Mouse (Mus musculus): ENCODE data around the gene Gm30302.
"Not testable (repeated sequence)": the region's sequence is repeated elsewhere in the genome, so short reads cannot be mapped to it uniquely, and the experiment has no call there.

The Gm30302 gene

DNA sequence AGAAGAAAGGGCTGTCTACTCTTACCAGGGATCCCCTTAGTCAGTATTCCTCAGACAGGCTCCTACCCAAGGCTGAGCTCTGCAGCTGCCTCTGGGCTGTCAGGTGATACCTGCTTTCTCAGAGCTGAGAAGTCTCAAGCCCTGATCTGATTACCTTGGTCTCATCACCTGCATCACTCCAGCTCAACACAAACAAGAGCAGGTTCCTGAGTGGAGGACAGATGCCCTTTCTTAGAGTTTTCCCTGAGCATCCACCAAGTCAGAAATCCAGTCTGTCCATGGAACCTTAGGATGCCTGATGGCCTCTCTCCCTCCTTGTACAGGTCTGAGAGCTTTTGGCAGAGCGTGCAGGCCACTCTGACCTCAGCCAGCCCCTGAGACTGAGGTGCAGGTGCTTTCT lies at the start of gene Gm30302:
Gm30302 (minus strand) TSS at position 101 of the 400 bp plus-strand sequence.
- no peak for DNase-seq (ENCODE audit: low spot score)

DNA sequence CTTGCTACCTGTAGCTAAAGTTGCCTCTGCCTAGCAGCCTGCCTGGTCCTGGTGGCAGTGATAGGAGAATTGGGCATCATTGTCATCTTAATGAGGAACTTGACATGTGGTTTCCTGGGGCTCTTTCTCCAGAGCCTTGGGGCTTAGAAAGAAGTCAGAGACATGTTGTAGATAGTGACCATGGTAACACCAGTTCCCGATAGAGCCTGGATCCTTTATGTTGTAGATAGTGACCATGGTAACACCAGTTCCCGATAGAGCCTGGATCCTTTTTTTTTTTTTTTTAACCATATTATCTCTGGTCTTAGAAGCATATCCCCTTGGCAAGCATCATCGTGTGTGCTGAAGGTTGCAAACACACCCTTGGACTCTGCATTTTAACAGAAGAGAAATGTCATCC lies 48.0 kb upstream of the Gm30302 start:
- DNase-seq (ENCODE audit: low spot score), result no peak

DNA sequence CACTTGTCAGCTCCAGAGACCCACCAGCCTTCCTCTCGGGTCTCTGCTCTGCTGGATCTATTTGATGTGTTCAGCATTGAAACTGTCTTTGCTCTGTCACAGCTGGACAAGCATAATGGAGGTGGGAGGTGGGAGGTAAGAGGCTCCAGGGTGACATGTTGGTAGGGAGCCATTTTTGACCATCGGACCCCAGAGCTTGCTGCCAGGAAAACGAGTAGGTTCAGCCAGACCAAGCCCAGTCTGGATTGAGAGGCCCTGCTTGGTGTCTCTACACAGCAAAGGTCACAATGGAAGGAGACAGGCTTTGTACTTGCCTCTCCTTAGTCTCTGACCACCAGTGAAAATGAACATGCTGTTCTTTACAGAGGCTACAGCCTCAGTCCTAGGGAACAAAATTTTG lies 47.3 kb upstream of the Gm30302 start:
- DNase-seq (ENCODE audit: low spot score), result no peak

DNA sequence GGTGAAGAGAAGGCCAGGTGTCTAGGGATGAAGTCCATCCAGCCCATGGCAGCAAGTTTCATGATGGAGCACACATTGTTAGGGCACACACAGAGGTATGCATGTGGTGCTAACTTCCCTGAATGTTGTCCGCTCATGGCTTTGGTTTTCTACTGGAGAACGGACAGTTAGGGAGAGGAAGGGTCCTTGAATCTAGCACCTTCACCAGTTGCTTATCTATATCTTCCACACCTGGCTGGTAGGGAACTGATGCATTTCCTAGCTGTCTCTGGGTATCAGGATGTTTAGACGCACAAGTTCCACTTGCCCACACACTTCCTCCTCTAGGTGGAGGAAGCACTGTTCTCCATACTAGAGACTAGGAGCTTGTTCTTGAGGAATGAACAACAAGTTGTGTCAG lies 46.9 kb upstream of the Gm30302 start:
- DNase-seq (ENCODE audit: low spot score), result no peak

DNA sequence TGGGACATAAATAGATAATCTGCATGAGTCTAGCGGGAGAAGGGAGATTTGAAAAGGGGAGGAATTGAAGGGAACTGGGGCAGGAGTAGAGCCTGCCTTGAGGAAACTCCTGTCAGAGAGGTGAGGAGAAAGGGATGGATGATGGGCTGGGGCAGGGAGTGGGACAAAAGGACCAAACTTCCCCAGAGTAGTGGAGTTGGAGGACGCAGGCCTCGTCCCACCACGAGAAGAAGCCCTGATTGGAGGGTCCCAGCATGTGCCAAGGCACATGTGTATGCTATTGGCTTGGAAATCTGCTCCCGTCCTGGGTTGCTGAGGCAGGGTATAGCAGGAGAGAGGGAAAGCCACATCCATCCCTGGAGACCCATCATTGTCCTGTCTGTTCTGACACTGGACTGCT lies 45.3 kb upstream of the Gm30302 start:
- DNase-seq (ENCODE audit: low spot score), result no peak

DNA sequence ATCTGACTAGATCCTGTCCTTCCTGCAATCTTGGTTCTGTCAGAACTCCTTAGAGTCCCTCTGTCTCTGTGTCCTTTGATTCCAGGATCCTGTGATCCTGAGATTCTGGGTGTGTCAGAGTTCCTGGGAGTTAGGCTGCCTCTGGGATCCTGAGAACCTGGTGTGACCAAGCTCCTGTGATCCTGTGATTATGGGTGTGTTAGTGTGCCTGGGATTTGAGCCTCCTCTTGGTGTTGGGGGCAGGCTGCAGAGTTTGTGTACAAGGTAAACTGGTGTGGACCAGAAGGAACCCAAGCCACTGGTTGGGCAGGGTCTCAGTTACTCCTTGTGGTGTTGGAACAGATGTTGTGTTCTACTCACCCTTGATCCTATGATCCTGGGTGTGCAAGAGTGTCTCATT lies 42.4 kb upstream of the Gm30302 start:
- DNase-seq (ENCODE audit: low spot score), result no peak

DNA sequence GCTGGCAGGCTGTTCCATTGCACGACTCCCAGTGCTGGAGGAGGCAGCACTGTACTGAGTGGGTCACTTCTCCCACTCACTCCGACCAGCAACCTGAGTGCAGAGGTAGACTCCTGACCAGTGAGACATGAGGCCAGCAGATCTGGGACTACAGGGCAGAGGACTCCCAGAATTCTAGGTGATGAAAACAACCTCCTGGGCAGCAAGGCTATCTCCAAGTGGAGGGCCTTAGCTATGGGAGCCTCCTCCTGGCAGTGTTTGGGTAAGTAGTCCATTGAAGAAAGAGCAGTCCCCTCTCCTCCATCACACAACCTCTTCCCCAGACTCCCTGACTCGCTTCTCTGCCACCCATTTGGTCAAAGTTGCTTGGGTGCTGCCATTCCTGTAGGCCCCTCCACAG lies 31.6 kb upstream of the Gm30302 start:
- no peak for DNase-seq (ENCODE audit: low spot score)

DNA sequence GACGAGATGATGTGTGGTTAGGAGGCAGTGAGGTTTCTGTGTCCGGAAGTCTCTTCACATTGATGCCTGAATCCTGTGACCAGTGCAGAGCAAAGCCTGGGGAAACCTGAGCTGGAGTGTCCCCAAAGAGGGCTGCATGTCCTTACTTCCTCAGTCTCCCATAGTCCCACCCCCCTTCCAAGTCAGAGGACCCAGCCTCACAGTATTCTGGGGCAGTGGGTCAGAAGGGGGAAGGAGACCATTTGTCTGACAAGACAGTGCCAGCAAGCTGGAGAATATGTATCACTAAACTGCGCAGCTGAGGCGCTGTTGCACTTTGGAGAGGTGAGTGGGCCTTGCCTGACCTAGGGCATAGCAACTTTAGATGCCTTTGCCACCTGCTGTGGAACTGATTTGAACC lies 26.5 kb upstream of the Gm30302 start:
- no peak for DNase-seq (ENCODE audit: low spot score)

DNA sequence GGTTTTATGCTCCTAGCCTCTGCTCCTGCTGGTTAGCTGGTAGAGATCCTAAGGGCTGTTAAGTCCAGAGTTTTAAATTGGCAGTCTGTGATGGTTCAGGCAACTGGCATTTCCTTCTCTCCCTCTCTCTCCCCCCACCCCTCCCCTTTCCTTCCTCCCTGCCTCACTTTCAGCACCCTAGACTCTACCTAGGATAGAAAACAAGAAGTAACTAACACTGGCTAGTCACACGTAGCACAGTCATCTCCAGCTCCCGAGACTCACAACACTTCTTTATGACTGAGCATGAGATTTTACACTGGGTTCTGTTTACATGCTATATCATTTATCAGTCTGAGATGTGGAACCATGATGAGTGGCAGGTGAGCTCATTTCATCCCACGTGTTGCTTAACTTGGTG lies 16.2 kb upstream of the Gm30302 start:
- DNase-seq (ENCODE audit: low spot score), result no peak

DNA sequence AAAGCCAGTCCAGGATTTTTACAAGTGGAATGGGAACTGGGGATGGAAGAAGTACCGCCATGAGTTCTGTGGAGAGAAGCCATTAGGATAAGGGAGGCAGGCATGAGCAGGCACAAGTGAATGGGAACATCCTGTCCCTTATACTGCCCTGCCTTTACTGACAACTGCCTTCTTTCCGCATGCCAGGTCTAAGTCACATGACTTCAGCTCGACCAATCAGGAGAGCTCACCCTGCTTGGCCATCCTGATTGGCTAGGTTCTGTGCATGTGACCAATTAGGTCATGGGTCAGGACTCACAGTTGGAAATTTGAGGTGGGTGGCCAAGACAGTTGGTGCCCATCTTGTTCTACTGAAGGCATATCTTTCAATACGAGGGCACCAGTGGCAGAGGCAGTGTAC lies 15.6 kb upstream of the Gm30302 start:
- DNase-seq (ENCODE audit: low spot score), result no peak

DNA sequence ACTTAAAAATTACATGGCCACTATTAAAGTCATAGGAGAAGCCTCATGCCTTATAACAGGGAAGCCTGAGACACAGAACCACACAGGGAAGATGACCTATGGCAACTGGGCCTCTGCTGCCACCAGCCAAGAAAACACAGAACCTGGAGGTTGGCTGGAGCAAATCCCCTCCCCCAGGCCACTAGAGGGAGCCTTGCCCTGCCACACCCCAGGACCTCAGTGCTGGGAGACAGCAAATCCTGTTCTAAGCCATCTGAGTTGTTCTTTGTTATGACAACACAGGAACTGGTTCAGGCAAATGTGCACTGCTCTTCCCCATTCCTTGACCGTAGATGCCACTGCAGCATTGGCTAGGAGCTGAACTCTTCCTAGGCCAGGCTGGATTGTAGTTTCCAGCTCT lies 8.3 kb upstream of the Gm30302 start:
- no peak for DNase-seq (ENCODE audit: low spot score)

DNA sequence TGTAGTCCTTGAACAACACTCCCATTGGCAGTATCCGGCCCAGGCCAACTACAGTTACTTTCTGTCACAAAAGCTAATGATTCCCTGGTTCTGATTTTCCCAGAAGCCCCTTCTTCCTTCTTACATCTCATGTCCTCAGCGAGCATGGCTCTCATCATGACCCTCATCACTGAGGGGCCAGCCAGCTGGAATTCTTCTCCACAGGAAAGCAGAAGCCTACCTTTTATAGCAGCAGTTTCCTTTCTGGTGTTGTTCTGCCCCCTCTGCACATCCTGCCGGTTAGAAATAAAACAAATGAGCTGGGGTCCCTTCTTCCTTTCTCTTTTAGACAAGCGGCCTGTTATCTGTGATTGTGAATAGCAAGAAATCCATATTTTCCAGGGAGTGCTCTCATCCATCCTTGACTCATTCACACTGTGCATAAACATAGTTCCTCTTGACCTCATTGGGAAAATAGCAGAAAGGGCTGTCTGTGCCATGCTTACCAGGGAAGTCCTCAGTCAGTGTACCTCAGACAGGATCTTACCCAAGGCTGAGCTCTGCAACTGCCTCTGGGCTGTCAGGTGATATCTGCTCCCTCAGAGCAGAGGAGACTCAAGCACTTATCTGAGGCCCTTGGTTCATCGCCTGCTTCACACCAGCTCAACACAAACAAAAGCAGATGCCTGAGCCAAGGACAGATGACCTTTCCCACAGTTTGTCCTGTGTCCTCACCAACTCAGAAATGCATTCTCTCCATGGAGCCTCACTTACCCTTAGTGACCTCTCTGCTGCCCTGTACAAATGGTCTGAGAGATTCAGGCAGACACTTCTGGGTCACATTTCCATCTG lies 10.0 kb downstream of the Gm30302 start:
- no peak for DNase-seq (ENCODE audit: low spot score)

DNA sequence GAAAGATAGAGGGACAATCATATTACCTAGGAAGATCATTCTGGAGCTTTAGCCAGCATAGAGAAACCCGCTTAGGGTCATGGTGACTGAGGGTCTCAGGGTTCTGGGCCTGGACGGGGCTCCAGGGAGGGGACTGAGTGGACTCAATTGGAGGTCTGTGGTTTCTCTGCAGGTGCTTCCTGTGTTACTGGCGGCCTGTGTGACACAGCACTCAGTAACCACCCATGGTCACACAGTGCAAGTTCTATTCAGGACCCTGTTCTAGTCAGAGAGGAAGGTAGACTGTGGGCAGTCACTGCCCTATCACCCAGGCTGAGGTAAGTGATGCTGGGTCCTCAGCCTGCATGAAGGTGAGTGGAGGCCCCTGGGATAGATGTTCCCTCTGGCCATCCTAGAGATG lies 14.9 kb downstream of the Gm30302 start:
- DNase-seq (ENCODE audit: low spot score), result no peak

DNA sequence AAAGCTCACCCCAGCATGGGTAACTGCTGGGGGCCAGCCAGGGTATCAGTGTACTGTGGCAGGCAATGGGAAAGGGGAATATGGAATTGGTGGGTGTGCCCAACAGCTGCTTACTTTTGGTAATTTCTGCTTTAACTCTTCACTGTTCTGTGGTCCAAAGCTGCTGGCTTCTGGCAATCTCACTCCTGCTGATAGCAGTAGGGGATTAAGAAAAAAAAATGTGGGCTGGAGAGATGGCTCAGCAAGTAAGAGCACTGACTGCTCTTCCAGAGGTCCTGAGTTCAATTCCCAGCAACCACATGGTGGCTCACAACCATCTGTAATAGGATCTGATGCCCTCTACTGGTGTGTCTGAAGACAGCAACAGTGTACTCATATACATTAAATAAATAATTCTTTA lies 27.3 kb downstream of the Gm30302 start:
- not testable (repeated sequence) for DNase-seq (ENCODE audit: low spot score)

DNA sequence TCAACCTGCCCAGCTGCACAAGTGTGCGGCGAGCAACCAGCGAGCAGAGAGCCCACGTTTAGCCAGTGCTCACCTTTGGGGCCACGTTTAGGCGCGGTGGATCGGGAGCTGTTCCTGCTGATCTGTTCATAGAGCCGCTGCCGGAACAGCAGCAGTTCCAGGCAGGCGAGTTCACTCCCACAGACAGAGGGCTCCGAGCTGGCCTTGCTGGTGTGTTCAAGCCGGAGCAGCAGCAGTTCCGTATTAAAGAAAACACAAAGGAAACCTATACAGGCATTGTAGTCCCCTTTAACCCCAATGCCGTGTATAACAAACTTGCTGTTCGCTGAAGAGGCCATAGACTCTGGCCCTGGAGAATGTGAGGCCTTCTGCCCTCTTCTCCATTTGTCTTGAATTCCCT lies 29.7 kb downstream of the Gm30302 start:
- no peak for DNase-seq (ENCODE audit: low spot score)

DNA sequence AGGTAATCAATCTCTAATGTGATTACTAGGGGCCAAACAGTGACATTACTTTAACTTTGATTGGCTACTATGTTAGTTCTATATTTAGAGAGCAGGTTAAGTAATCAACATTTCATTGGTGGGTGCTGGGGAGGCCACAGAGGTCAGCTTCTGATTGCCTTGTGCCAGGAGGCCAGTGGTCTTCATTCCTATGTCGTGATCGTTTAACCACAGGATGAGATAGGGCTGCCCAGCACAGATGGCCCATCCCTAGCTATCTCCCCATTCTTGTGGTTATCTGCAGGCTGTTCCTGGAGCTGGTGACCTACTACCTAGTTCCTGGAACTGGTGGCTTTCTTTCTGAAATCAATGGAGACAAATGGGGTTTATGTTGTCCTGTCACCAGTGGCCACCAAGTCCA lies 30.8 kb downstream of the Gm30302 start:
- no peak for DNase-seq (ENCODE audit: low spot score)

DNA sequence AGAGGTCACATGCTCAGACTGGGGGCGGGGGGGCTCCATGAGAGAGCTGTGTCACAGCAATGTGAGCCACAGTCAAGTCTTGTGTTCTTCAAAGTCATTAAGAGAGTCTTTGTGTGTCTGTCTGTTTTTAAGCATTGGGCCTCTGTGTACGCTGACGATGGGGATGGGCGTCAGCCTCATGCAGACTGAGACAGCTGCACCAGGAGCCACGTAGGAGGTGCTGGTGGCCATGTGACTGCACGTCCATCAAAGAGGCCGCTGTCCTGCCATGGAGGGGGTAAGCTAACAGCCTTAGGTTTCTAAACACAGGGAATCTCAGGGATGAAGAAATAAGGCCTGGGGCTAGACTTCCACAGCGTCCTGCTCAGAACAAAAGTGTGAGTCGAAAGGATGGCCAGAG lies 32.5 kb downstream of the Gm30302 start:
- DNase-seq (ENCODE audit: low spot score), result no peak

DNA sequence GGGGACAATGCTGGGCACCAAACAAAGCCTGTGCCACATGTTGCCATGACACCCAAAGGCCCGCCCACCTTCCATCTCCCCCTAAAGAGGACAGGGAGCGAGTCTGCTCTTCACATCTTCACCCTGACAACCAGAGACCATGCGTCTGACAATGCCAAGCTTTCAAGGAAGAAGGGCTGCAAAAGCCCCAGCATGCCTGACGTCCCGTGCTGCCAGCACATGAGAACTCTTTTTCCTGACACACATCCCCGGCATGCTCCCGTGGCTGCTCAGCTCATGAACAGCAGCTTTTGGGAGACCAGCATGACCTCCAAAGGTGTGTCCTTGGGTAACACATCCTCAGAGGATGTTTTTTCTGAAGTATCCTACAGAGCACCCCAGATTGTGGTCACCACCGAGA lies 33.5 kb downstream of the Gm30302 start:
- no peak for DNase-seq (ENCODE audit: low spot score)

DNA sequence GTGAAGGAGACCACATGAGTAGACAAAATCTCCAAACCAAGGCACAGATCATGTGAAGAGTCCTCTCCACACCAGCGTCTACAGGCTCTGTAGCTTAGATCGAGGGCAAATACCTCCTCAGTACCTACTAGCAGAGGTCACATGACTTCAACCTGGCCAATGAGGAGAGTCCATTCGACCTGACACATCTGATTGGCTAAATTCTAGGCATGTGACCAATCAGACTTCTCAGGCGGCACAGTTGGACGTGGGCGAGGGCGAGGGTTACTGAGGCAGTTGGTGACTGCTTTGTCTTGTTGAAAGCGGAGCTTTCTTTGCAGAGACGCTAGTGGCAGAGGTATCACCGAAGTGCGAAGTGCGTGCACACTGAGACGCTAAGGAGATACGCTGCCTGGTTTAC lies 36.6 kb downstream of the Gm30302 start:
- no peak for DNase-seq (ENCODE audit: low spot score)

DNA sequence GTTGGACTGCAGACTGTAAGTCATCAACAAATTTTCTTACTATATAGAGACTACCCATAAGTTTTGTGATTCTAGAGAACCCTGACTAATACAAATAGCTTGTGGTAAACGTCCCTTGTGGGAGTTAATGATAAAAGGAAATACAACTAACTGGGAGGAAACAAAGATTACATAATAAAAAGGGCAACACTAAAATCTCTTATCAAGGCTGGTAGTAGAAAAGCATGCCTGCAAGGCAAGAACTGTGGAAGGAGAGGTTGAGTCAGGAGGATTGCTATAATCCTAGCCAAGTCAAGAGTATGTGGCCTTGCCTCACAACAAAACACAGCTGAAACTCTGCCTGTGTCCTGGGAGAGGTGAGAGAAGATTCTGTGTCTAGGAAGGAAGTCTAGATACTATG lies 38.1 kb downstream of the Gm30302 start:
- DNase-seq (ENCODE audit: low spot score), result no peak

DNA sequence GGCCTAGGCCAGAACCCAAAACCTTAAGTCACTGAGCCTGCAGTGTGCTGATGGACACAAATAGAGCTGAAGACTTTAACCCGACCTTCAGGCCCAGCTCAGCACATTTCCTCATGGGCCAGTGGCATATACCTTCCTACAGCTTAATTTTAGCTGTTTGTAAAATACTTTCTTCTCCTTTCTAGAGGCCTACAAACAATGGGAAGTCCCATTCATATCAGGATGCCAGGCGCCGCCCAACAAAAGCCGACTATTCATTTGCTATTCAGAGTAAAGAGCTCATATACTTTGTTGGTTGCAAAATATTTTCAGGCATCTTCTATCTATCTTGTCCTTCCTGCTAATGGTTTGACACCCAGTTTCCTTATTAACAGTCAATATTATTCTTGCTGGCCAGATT lies 40.8 kb downstream of the Gm30302 start:
- no peak for DNase-seq (ENCODE audit: low spot score)

DNA sequence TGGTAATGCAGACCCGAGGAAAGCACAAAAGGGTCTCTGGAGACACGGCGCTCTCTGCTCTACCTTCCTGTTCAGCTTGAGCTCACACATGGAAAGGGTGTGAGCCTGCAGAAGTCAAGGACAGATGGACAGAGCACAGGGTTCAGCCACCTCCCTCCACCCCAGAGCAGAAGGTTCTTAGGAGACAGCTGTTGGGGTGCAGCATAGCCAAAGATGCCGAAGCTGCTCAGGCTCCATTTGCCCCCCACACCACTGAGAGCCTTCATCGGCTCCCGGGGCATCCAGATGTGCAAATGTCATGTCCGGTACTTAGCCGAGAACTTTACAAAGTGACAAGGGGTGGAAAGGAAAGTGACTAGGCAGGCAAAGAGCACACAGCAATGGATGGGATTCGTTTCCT lies 42.2 kb downstream of the Gm30302 start:
- no peak for DNase-seq (ENCODE audit: low spot score)

DNA sequence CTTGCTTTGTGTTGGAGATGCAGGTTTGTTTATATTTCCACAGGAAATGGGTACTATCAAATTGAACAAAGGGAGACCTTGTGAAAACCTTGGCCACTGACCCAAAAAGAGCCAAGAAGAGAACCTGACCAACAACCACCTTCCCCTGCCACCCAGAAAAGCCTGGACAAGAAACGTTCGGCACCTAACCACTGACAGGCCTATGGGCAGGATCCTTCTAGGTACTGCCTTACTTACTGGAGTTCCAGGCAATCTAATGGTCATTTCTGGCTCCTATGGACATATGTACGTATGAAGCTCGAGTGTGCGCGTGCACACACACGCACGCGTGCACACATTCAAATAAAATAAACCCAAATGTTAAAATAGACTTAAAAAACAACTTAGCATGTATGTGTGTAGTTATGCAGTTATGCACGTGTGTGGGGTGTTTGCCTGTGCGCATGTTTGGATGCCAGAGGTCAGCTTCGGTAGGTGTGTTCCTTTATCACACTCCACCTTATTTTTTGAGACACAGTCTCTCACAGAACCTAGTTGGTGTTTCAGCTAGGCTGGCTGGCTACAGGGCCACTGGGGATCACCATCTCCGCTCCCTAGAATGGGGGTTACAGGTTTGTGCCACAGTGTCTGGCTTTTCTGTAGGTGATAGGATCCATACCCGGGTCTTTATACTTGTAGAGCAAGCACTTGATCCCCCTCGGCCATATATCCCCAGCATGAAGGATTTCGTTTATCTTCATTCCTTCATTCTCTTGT lies 57.3 kb downstream of the Gm30302 start:
- no peak for DNase-seq (ENCODE audit: low spot score)

DNA sequence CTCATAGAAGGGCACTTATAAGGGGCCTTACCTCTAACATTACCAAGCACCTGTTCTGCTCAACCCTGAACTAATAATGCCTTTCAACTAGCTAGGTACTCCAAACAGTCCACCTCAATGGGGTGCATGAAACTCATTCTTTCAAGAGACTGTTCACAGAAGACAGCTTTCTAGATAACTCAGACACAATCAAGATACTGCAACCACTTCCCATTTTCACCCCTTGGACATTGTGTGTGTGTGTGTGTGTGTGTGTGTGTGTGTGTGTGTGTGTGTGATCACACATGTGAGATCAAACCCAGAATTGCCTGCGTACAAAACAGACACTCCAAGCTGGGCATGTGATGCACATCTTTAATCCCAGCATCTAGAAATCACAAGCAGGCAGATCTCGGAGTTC lies 60.8 kb downstream of the Gm30302 start:
- no peak for DNase-seq (ENCODE audit: low spot score)

All from yolk sac, embryonic 10.5 days (tissue).